Comparison of ENCODE assay signal across 8 mouse cellular contexts in genomic region chr2:26516275-26516674, GRCm38 (mm10). TPM values are rescaled to one million over a fixed set of nuclear protein-coding genes. Genes with fewer than 3 reads are reported as not detected.
DNase-seq lines count a peak whose midpoint lies in the region; ATAC-seq and TF ChIP-seq lines count a peak whose summit lies in the region.

Gene Notch1, minus strand, starts transcription at chr2:26516663.

- H3K9ac ChIP-seq in hindbrain, embryonic 14.5 days: no peak within 1 kb of the TSS

- intact Hi-C loops in left cerebral cortex, postnatal 14 days (cut with DNase I): no loop called here

- 14% methylated on average over 12 of the region's 12 CpGs for WGBS in cerebellum, adult 2 months
- 34% methylated on average over 12 of the region's 12 CpGs for WGBS in hindbrain, embryonic 14.5 days

- no peak within 1 kb of the TSS for H3K4me3 ChIP-seq in cerebellum, adult 2 months (replicated peaks; ENCODE audit: insufficient read depth, low read depth, low read length)
- no peak within 1 kb of the TSS for H3K4me3 ChIP-seq in hindbrain, embryonic 14.5 days (replicated peaks; ENCODE audit: low read length)

- no peak within 1 kb of the TSS for H3K27ac ChIP-seq in cerebellum, adult 2 months (ENCODE audit: insufficient read depth, low read length)
- 0 out of 2 replicates have a peak within 1 kb of the TSS, but pooled peaks have one; percentile 17 for H3K27ac ChIP-seq in hindbrain, embryonic 14.5 days

- H3K36me3 ChIP-seq in hindbrain, embryonic 14.5 days (replicated peaks; ENCODE audit: control insufficient read depth, insufficient read depth): no peaks in the 10 kb centered on the region

- TF ChIP-seq POLR2A in cerebellum, adult 2 months (IDR thresholded peaks at IDR 0.05; ENCODE audit: borderline replicate concordance, insufficient read depth, low read length): no peak

- no peak for ATAC-seq in hindbrain, embryonic 14.5 days (ENCODE audit: low FRiP score)

- DNase-seq in cerebellum, adult 2 months: no peak
- no peak for DNase-seq in cerebellum, adult 18-20 months
- DNase-seq in adrenal gland, postnatal 10 days: no peak
- DNase-seq in gastrocnemius, postnatal 10 days: peak; percentile 54
- DNase-seq in hindbrain, embryonic 14.5 days (ENCODE audit: low spot score): peak; percentile 61
- DNase-seq in left cerebral cortex, postnatal 14 days (ENCODE audit: low spot score in 2 of 2): no peak
- DNase-seq in neural tube, embryonic 10.5 days (ENCODE audit: extremely low spot score, low spot score): peak; percentile 41
- no peak for DNase-seq in cerebellum, adult 8-10 months

- no peaks in the 10 kb centered on the region for H3K27me3 ChIP-seq in cerebellum, adult 2 months (ENCODE audit: control insufficient read depth, insufficient read depth, low read length)
- no peaks in the 10 kb centered on the region for H3K27me3 ChIP-seq in hindbrain, embryonic 14.5 days (ENCODE audit: control insufficient read depth, insufficient read depth, low read length)

- TF ChIP-seq CTCF in cerebellum, adult 2 months (IDR thresholded peaks at IDR 0.05; ENCODE audit: borderline replicate concordance, insufficient read depth, low read depth, low read length): no peak

- no peaks in the 10 kb centered on the region for H3K9me3 ChIP-seq in hindbrain, embryonic 14.5 days (ENCODE audit: control insufficient read depth, low read length)

- H3K4me2 ChIP-seq in hindbrain, embryonic 14.5 days (replicated peaks): no peak within 1 kb of the TSS

- H3K4me1 ChIP-seq in cerebellum, adult 2 months (ENCODE audit: control insufficient read depth, insufficient read depth, low read length): peaks cover 4% of the 10 kb centered on the region; the same call in 1 of the 2 replicates
- H3K4me1 ChIP-seq in hindbrain, embryonic 14.5 days (replicated peaks; ENCODE audit: control insufficient read depth, insufficient read depth, low read length): peaks cover 8% of the 10 kb centered on the region; the same call in 1 of the 2 replicates

RNA-seq across cellular contexts. Expression of gene Notch1, which starts in this region (rescaled TPM):
- polyA plus RNA-seq in cerebellum, adult 2 months (2012; rRNA removed): 10.5 and 11.6 TPM in 2 replicates
- total RNA-seq in adrenal gland, postnatal 10 days (2021): 10 to 100 TPM; 27.1 to 36.4 TPM
- 10 to 100 TPM; 22.5 to 33.5 TPM for total RNA-seq in gastrocnemius, postnatal 10 days (2021)
- polyA plus RNA-seq in hindbrain, embryonic 14.5 days (2014; fragmentation: Nextera tagmentation; extraction: Ambion mirVana): 23.3 and 25.6 TPM in 2 replicates
- 10 to 100 TPM; 23.6 to 27.5 TPM for total RNA-seq in left cerebral cortex, postnatal 14 days (2021)

Comparison
In these comparisons a context has a peak if more than half of its experiments do, and no peak if none do; other contexts are left out.
1. DNase-seq: peak in gastrocnemius, postnatal 10 days (single experiment), hindbrain, embryonic 14.5 days (single experiment) and neural tube, embryonic 10.5 days (single experiment); none in cerebellum, adult 2 months (0 of 2), cerebellum, adult 18-20 months (0 of 2), adrenal gland, postnatal 10 days (single experiment), left cerebral cortex, postnatal 14 days (0 of 2) and cerebellum, adult 8-10 months (single experiment).